Mouse (Mus musculus): ENCODE results near the gene Apobec1.
A peak's percentile ranks its signal among the peaks of the same experiment; 100 is the strongest.

GRCm38 (mm10) chr6:122606661-122607060 is 4.4 kb upstream of the Apobec1 start:
- peak in 1 of 2 experiments; percentile 8; a peak in 1 of 4 replicates for TF ChIP-seq CTCF (conservative IDR thresholded peaks at IDR 0.05 in 1 of 2, IDR thresholded peaks at IDR 0.05 in 1 of 2; ENCODE audit: low read depth in 2 of 2, low read length in 2 of 2)
- no peak; the same call in none of the 2 replicates for TF ChIP-seq RAD21 (IDR thresholded peaks at IDR 0.05; ENCODE audit: low read depth, low read length)

Data from CH12.LX (cell line).